Mouse (Mus musculus): ENCODE data around the gene Kcnh1. TPM values are rescaled to one million over a fixed set of nuclear protein-coding genes. Genes with fewer than 3 reads are reported as not detected.

The Kcnh1 gene
- polyA plus RNA-seq, 1 experiment: not detected

- H3K4me1 ChIP-seq (ENCODE audit: control insufficient read depth): no peaks in the 10 kb centered on the region
- H3K27me3 ChIP-seq (ENCODE audit: control insufficient read depth): no peaks in the 10 kb centered on the region
- no peak for TF ChIP-seq TAL1 (IDR thresholded peaks at IDR 0.05; ENCODE audit: low read length)
- no peak for TF ChIP-seq GATA1 (IDR thresholded peaks at IDR 0.05; ENCODE audit: low read length)
- no peaks in the 10 kb centered on the region for H3K9me3 ChIP-seq (ENCODE audit: control insufficient read depth, low read length)
- H3K36me3 ChIP-seq (ENCODE audit: control insufficient read depth): no peaks in the 10 kb centered on the region
- H3K4me3 ChIP-seq (replicated peaks): no peak overlapping the region
Observed at GRCm38 (mm10) chr1:192522376-192523178, 332.0 kb downstream of the Kcnh1 start.

DNA sequence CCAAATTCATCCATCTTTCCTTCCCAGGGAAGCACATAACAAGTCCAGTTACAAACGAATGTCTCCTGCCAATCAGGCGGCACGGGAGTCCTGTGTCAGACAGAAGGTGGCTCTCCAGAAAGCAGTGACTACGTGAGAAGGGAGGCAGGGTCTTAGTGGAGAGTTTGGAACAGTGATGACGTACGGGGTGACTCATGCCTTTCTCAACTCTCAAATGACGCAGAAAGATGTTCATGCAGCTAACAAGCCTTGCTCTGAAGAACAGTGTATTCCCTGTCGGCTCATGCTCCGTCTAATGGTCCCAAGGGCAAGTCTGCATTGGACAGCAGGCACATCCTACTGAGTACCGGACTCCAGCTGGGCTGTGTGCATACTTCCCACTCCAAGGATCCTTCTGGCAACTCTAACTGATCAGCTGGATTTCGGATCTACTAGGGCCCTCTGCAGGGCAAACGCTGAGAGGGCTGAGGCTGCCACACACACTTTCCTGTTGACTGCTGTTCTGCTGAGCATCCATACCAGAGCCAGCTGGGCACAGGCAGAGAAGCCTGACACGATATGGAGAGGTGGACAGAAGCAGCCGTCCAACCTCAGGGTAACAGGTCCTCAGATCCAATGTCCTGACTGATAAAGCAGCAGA, 335.3 kb downstream of the Kcnh1 start:
- Histone ChIP-seq H3K9me3 (ENCODE audit: control insufficient read depth, low read length) (no peaks in the 10 kb centered on the region), H3K4me1 (ENCODE audit: control insufficient read depth) (no peaks in the 10 kb centered on the region), H3K36me3 (ENCODE audit: control insufficient read depth) (no peaks in the 10 kb centered on the region), H3K4me3 (replicated peaks) (no peak overlapping the region), H3K27me3 (ENCODE audit: control insufficient read depth) (no peaks in the 10 kb centered on the region)
- no peak for TF ChIP-seq GATA1 (IDR thresholded peaks at IDR 0.05; ENCODE audit: low read length)
- no peak for TF ChIP-seq TAL1 (IDR thresholded peaks at IDR 0.05; ENCODE audit: low read length)

DNA sequence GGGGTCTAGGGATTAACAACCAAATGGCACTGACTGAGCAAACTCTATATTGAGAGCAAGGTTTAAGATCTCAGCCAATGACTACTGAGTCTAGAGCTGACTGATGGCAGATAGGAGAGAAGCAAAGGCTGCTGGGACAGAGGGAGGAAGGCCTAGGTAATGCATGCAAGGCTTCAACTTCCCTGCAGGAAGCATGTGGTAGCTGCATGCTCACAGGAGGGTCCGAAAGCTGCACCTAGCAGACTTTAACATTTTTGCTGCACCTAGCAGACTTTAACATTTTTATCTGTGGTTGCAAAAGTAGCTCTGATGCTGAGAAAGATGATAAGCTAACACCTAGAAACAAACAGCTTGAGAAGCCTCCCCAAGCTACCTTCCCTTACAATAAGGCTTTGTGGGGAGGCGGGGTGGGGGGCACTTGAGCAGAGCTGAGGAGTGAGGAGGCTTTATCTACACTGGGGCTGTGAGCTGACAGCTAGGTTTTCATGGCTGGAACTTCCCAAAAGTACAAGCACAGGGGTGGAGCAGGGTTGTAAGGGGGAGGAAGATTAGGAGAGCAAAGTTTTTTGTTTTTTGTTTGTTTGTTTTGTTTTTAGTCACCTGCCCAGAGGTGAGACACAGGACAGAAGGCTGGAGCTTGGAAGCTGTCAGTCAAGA, 341.0 kb downstream of the Kcnh1 start:
- TF ChIP-seq GATA1 (IDR thresholded peaks at IDR 0.05; ENCODE audit: low read length): no peak
- no peak for TF ChIP-seq TAL1 (IDR thresholded peaks at IDR 0.05; ENCODE audit: low read length)
- H3K27me3 ChIP-seq (ENCODE audit: control insufficient read depth): no peaks in the 10 kb centered on the region
- no peak overlapping the region for H3K4me3 ChIP-seq (replicated peaks)
- no peaks in the 10 kb centered on the region for H3K36me3 ChIP-seq (ENCODE audit: control insufficient read depth)
- H3K9me3 ChIP-seq (ENCODE audit: control insufficient read depth, low read length): no peaks in the 10 kb centered on the region
- H3K4me1 ChIP-seq (ENCODE audit: control insufficient read depth): no peaks in the 10 kb centered on the region

GRCm38 (mm10) chr1:192532212-192532611, 341.6 kb downstream of the Kcnh1 start:
- no peaks in the 10 kb centered on the region for H3K27me3 ChIP-seq (ENCODE audit: control insufficient read depth)
- no peak overlapping the region for H3K4me3 ChIP-seq (replicated peaks)
- H3K36me3 ChIP-seq (ENCODE audit: control insufficient read depth): no peaks in the 10 kb centered on the region
- no peaks in the 10 kb centered on the region for H3K4me1 ChIP-seq (ENCODE audit: control insufficient read depth)
- H3K9me3 ChIP-seq (ENCODE audit: control insufficient read depth, low read length): no peaks in the 10 kb centered on the region
- TF ChIP-seq GATA1 (IDR thresholded peaks at IDR 0.05; ENCODE audit: low read length): no peak
- no peak for TF ChIP-seq TAL1 (IDR thresholded peaks at IDR 0.05; ENCODE audit: low read length)

GRCm38 (mm10) chr1:192533016-192533415, 342.4 kb downstream of the Kcnh1 start:
- TF ChIP-seq TAL1 (IDR thresholded peaks at IDR 0.05; ENCODE audit: low read length) (no peak), GATA1 (IDR thresholded peaks at IDR 0.05; ENCODE audit: low read length) (no peak)
- Histone ChIP-seq H3K4me1 (ENCODE audit: control insufficient read depth) (no peaks in the 10 kb centered on the region), H3K36me3 (ENCODE audit: control insufficient read depth) (no peaks in the 10 kb centered on the region), H3K9me3 (ENCODE audit: control insufficient read depth, low read length) (no peaks in the 10 kb centered on the region), H3K4me3 (replicated peaks) (no peak overlapping the region), H3K27me3 (ENCODE audit: control insufficient read depth) (no peaks in the 10 kb centered on the region)

- no peaks in the 10 kb centered on the region for H3K9me3 ChIP-seq (ENCODE audit: control insufficient read depth, low read length)
- no peaks in the 10 kb centered on the region for H3K4me1 ChIP-seq (ENCODE audit: control insufficient read depth)
- H3K27me3 ChIP-seq (ENCODE audit: control insufficient read depth): no peaks in the 10 kb centered on the region
- no peak overlapping the region for H3K4me3 ChIP-seq (replicated peaks)
- no peak for TF ChIP-seq GATA1 (IDR thresholded peaks at IDR 0.05; ENCODE audit: low read length)
- H3K36me3 ChIP-seq (ENCODE audit: control insufficient read depth): no peaks in the 10 kb centered on the region
Observed at GRCm38 (mm10) chr1:192536440-192536839, 345.9 kb downstream of the Kcnh1 start.

GRCm38 (mm10) chr1:192537169-192537568, 346.6 kb downstream of the Kcnh1 start:
- no peaks in the 10 kb centered on the region for H3K36me3 ChIP-seq (ENCODE audit: control insufficient read depth)
- no peaks in the 10 kb centered on the region for H3K27me3 ChIP-seq (ENCODE audit: control insufficient read depth)
- H3K4me1 ChIP-seq (ENCODE audit: control insufficient read depth): no peaks in the 10 kb centered on the region
- TF ChIP-seq TAL1 (IDR thresholded peaks at IDR 0.05; ENCODE audit: low read length): no peak
- no peak overlapping the region for H3K4me3 ChIP-seq (replicated peaks)
- no peaks in the 10 kb centered on the region for H3K9me3 ChIP-seq (ENCODE audit: control insufficient read depth, low read length)

GRCm38 (mm10) chr1:192542093-192542492, 351.5 kb downstream of the Kcnh1 start:
- H3K9me3 ChIP-seq (ENCODE audit: control insufficient read depth, low read length): no peaks in the 10 kb centered on the region
- H3K36me3 ChIP-seq (ENCODE audit: control insufficient read depth): no peaks in the 10 kb centered on the region
- no peaks in the 10 kb centered on the region for H3K4me1 ChIP-seq (ENCODE audit: control insufficient read depth)
- TF ChIP-seq TAL1 (IDR thresholded peaks at IDR 0.05; ENCODE audit: low read length) (no peak), GATA1 (IDR thresholded peaks at IDR 0.05; ENCODE audit: low read length) (no peak)
- H3K4me3 ChIP-seq (replicated peaks): no peak overlapping the region
- H3K27me3 ChIP-seq (ENCODE audit: control insufficient read depth): no peaks in the 10 kb centered on the region

- Histone ChIP-seq H3K9me3 (ENCODE audit: control insufficient read depth, low read length) (no peaks in the 10 kb centered on the region), H3K4me1 (ENCODE audit: control insufficient read depth) (no peaks in the 10 kb centered on the region), H3K27me3 (ENCODE audit: control insufficient read depth) (no peaks in the 10 kb centered on the region), H3K4me3 (replicated peaks) (no peak overlapping the region), H3K36me3 (ENCODE audit: control insufficient read depth) (no peaks in the 10 kb centered on the region)
- TF ChIP-seq TAL1 (IDR thresholded peaks at IDR 0.05; ENCODE audit: low read length) (no peak), GATA1 (IDR thresholded peaks at IDR 0.05; ENCODE audit: low read length) (no peak)
Observed at GRCm38 (mm10) chr1:192543686-192544085, 353.1 kb downstream of the Kcnh1 start.
